Mouse (Mus musculus): ENCODE data around the gene H2-Eb2.
A peak's percentile ranks its signal among the peaks of the same experiment; 100 is the strongest.

Gene H2-Eb2

DNA sequence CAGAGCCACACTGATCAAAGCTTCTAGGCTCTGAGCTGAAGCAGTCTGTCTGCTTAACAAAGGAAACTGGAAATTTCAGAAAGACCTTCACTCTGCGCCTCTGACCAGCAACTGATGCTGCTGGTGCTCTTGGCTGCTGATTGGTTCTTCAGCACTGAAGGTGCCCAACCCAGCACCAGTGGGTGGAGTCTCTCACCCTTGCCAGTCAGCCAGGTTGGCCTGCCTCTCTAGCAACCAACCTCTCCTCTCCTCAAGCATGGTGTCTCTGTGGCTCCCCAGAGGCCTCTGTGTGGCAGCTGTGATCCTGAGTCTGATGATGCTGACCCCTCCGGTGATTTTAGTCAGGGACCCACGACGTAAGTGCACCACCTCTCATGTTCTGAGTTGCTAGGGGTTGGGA lies at the start of gene H2-Eb2:
Gene H2-Eb2 (plus strand): TSS at position 230 of the 400 bp plus-strand sequence.
- no peak for DNase-seq (ENCODE audit: low spot score in 2 of 2)

DNA sequence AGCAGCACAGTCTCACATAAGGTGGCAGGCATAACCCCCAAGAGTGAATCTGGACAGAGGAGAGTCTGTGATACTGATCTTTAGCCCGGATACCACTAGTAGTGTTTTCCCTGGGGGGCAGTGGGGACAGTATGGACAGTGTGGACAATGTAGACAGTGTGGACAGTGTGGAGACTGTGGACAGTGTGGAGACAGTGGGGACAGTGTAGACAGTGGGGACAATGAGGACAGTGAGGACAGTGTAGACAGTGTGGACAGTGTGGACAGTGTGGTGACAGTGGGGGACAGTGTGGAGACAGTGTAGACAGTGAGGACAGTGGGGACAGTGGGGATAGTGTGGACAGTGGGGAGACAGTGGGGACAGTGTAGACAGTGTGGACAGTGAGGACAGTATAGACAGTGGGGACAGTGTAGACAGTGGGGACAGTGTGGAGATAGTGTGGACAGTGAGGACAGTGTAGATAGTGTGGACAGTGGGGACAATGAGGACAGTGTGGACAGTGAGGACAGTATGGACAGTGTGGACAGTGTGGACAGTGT lies 44.9 kb upstream of the H2-Eb2 start:
- no peak for DNase-seq (ENCODE audit: low spot score in 2 of 2)

DNA sequence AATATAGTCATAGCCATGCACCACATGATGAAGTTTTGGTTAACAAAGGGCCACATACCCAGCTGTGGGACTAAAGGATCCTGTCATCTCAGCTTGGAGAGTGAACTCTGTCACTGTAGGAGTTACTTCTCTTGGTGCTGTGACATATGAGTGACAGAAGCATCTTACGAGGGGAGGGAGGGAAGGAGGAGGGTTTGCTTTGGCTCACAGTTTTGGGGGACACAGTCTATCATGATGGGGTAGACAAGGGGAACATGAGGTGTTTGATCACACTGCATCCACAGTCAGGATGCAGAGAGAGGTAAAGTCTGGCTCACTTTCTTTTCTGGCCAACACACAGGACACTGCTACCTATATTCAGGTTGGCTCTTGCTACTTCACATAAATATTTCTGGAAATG lies 43.6 kb upstream of the H2-Eb2 start:
- DNase-seq (ENCODE audit: low spot score in 2 of 2), result no peak

DNA sequence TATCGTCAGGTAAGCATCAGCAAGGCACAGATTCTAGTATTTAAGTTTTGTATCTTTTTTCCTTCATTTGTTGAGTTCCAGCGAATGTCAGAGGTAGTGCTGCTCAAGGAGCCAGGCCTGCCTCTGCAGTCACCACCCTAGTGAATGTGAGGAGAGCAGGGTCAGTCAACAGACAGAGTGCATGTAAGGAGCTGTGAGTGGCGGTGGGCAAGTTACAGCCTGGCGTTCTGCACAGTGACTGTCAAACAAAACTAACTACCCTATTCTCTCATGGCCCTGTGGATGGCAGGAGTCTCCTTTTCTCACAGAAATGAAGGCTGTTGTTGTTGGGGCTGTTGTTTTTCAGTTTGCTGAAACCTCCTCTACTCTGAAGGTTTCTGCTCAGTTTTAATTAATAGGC lies 40.1 kb upstream of the H2-Eb2 start:
- DNase-seq (ENCODE audit: low spot score in 2 of 2), result no peak

DNA sequence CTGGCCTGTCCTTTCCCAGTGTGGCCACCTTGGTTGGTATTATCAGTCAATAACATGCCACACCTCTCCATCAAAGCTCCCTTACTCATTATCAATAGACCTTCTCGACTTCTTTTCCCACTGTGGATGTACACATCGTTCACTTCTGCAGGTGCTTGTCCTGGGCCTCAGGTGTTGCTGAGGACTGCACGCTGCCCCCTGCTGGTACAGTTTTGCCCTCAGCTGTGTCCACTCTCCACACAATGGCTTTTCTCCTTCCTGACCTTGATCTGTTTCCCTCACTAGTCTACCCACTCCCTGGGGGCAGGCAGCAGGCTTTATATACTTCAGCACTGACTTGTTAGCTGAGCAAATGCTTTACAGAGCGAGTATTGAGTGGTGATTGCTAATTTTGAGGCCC lies 39.6 kb upstream of the H2-Eb2 start:
- DNase-seq (ENCODE audit: low spot score in 2 of 2), result no peak

DNA sequence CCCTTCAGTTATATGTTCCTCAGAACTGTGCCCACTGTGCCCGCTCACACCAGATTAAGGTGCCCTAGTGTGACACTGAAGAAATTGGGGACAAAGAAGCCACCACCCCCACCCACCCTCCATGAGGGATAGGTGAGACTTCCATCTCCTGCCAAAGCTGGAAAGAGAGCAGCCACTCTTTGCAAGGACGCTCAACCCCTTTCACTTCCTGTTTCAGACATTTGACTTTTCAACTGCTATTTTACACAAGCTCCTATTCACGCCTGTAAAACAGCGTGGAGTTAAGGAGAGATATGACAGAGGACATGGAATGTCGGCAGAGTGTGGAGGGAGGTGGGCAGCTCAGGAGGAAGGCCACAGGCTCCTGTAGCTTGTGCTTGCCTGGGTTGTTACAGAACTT lies 39.0 kb upstream of the H2-Eb2 start:
- no peak for DNase-seq (ENCODE audit: low spot score in 2 of 2)

DNA sequence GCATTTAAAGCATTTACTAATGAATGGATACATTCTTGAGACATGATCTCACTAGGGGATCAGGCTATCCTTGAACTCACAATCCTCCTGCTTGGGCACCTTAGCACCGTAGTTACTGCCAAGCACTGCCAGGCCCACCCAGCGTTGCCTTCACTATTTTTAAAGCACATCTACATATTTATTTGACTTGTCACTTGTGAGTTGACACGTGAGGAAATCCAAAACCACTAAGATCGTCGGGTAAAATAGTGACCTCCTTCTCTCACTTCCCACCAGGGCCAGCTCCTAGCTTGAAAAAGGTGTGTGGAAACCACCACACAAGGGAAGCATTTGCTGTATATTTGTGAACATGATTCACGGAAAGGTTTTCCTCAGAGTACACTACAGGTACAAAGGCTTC lies 38.5 kb upstream of the H2-Eb2 start:
- no peak for DNase-seq (ENCODE audit: low spot score in 2 of 2)

DNA sequence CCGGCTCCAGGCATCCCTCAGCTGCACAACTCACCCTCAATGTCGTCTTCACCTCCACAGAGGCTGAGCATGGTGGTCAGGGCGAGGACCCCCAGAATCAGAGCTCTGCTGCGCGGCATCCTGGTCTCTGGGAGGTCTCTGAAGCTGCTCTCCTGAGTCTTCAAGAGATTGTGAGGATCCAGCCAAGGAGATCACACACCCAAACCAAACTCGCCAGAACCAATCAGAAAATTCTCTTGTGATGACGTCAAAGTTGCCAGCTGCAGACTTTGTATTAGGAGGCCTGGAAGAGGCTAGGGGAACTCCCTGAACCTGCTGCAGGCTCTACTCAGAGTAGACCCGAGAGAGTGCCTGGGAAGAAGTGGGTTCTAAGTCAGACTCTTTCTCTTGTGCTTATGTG lies 37.8 kb upstream of the H2-Eb2 start, which contains the start of gene H2-Aa:
Gene H2-Aa (minus strand): TSS at position 176 of the 400 bp plus-strand sequence.
- DNase-seq (ENCODE audit: low spot score in 2 of 2), result peak; percentile 79 to 82

DNA sequence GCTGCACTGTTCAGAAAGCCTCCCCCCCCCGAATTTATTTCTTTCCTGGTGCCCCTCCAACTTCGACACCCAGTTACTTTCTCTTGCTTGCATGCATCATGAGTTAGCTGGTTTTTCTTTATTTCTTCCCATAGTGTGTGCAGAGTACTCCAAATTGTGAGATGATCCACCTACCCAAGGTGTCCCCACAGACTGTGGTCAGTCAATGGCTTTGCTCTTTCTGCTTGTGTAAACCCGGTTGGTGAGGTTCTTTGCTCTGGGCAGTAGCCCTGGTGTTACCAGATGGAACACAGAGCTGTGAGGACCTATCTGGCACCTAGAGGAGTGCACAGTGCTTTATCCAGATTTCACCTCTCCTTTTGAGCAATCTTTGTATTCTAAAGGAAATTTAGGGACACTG lies 37.3 kb upstream of the H2-Eb2 start:
- DNase-seq (ENCODE audit: low spot score in 2 of 2), result no peak

DNA sequence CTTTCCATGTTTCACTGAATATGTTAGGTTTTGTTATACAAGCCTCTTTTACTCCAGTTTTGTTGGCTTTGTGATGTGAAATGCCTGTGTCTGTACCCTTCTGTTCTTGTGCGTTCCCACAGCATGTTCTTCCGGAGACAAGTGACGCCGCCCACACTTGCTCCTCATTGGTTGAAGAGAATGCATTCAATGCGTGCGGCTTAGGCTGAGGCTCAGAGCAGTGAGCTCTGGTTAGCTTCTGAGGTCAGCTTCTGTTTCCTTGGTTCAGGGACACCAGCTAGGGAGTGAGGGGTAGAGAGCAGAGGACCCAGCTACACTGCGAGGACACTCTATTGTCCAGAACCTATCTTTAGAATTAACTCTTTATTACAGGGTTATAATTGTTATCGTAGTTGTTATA lies 33.9 kb upstream of the H2-Eb2 start:
- DNase-seq (ENCODE audit: low spot score in 2 of 2), result peak; percentile 88 to 91

DNA sequence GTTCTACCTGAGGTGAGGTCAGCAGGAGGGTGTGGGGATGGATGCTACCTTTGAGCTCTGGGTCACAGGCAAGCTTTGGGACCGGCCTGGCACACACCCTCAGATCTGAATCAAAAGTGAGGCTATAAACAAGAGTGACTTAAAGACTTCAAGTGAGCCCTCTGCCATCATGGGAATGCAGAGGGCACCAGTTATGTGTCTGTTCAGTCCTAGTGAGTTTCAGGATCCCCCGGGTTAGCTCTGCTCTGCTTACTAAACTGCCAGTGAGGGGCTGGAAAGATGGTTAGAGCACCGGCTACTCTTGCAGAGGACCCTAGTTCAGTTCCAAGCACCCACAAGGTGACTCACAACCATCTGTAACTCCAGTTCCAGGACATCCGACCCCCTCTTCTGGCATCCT lies 32.9 kb upstream of the H2-Eb2 start:
- no peak for DNase-seq (ENCODE audit: low spot score in 2 of 2)

DNA sequence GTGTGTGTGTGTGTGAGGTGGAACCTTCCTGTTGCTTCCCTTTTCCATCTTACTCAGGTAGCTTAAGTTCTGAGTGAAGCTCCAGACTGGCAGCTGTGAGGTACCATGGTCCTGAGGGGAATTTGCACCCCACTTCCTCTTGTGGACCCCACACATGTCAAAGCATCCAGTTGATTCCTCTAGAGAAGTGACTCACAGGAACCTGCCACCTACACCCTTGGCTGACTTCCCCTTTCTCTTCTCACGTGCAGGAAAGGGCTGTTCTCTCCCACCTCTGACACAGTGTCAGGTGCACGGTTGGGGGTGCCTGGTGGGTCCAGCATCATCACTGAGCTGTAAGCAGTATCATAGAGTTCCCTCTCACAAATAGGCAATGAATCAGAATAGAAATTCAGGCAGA lies 31.9 kb upstream of the H2-Eb2 start:
- no peak for DNase-seq (ENCODE audit: low spot score in 2 of 2)

DNA sequence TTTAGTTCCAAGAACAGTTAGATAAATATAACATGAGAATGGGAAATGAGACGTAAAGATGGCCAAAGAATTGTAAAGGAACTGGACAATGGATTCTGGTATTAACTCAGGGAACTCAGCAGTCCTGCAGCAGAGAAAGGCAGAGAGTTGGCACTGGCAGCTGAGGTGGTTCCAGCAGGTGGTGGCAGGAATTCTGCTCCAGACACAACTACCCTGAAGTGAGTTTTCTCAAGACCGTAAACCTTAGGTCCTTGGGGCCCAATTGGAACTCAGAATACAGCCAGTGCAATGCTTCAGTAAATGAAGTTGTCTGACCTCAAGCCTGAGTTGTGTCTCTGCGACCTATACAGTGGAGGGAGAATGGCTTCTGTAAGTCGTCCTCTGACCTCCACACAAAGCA lies 31.2 kb upstream of the H2-Eb2 start:
- DNase-seq (ENCODE audit: low spot score in 2 of 2), result no peak

DNA sequence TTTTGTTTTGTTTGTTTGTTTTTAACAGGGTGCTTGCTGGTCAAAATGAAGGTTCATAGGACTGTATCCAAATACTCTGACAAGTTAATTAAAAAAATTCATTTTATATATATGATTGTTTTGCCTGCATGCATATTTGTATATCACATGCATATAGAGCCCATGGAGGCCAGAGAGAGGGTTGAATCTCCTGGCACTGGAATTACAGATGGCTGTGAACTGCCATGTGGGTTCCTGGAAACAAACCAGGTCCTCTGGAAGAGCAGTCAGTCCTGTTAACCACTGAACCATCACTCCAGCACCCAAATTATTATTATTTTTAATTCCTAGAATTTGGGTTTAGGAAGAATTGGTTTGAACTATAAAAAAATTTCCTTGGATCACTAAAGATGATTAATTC lies 30.2 kb upstream of the H2-Eb2 start:
- DNase-seq (ENCODE audit: low spot score in 2 of 2), result no peak

DNA sequence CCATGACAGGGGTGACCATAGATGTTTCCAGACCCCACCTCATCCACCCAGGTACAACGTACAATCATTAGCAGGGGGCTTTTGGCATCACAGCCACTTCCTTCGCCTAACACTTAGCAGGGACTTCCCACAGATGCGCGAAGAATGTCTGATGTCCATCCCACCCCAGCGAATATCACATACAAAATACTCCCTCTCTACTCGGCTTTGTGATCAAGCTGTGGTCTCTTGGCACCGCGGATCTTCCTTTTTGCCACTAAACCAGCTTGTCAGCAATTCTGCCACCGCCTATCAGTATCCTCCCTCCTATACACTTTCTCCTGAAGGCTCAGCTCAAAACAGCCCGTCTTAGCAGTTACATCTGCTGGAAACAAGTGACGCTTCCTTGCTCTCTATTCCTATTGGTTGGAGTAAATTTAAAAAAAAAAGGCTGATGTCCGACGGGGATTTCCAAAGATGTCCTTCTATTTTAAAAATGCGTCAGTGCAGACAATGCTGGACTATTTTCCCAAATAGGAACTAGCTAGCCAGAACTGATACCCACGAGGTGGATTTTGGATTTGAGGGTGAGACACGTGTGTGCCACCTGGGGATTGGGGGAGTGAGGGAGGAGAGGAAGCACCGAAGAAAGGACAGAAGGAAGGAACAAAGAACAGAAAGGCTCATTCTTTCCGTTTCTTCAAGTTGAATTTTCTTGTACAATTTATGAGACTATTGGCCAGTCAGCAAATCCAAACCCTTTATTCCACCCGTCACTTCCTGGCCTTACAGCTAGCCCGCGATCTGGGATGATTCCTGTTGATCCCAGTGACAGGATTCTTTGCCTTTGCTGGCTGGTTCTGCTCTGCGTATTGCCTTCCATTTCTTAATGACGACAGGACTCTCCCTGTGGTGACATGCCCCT lies 29.3 kb upstream of the H2-Eb2 start:
- peak; percentile 47 to 53 for DNase-seq (ENCODE audit: low spot score in 2 of 2)

DNA sequence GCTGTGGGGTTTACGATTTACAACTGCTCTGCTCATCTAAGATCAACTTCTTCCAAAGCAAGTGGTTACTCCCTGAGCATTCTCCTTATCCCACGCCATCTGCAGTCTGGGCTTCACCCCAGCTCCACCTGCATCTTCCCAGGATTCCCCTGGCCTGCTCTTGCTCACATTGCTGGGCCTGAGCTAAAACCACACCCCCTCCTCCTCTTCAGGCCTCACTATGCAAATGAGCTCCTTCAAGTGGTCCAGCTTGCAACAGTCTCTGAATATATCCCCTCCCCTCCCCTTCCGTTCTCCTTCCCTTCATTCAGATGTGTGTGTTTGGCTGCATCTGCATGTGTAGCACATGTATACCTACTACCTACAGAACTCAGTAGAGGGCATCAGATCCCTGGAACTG lies 26.1 kb upstream of the H2-Eb2 start:
- DNase-seq (ENCODE audit: low spot score in 2 of 2), result no peak

DNA sequence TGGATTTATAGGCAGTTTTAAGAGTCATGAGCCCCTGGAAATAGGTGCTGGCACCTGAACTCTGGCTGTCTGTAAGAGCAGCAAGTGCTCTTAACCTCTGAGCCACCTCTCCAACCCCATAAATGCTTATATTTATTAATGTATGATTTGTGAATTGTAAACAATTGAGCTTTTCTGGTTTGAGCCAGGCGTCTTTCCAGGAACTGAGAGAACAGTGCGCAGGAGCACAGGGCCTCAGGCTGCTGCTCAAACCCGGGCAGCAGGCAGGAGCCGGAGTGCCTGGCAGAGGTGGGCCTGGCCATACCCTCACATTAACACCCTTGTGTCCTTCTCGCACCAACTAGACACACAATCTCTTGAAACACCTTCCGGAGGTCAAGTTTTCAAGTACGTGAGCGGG lies 25.4 kb upstream of the H2-Eb2 start:
- DNase-seq (ENCODE audit: low spot score in 2 of 2), result no peak

DNA sequence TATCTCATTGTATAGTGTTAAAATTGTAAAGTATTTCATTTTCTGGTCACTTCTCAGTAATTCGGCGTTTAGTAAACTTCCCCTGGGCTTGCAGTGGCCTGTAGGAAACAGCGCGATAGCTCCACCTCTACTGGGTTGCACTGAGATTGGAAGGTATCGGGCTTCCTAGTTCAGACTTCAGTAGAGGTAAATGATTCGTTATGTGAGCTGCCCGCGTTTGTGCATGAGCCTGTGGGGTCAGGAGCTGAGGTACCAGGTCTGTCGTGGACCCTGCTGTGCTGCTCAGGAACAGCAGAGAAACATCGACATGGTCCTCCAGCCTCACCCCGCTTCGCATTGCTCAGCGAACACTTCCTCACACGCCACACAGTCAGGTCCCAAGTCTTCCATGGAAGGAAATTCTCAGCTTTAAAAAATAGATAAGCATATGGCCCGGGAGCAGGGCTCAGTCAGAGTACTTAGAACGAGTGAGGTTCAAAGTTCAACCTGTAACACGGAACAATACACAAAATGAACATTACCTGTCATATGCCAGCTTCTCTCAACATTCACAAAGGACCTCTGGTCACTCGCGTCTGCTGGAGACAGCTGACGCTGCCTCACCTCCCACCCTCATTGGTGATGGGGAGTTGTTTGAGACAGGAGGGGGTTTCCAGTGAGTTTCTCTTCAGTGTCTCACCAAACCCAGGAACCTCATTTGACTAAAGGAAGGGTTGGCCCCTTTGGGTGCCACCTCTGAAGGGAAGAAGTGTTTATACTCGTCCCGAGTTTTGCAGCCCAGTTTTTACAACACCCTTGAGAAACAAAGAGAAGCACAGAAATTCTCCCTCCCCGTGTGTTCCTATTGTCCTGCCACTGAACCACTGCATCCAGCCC lies 24.5 kb upstream of the H2-Eb2 start:
- DNase-seq (ENCODE audit: low spot score in 2 of 2), result no peak

DNA sequence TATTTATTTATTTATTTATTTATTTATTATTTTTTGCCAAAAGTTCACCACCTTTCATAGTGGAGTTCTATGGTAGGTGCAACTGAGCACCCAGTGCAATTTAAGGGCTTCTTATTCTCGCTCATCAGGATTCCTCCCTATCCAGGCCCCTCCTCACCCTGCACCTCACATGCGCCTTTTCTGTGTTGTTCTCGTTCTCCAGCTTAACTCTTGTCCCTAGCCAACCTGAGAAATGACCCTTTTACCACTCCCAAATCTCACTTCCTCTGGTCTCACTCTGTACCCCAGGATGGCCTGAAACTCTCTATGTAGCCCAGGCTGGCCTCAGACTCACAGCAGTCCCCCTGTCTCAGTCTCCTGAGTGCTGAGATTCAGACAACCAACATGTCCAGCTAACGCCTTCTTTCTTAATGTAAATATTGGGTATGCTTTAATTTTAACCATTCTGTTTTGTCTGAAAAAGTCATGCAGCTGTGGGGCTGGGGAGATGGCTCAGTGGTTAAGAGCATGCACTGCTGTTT lies 23.7 kb upstream of the H2-Eb2 start:
- DNase-seq (ENCODE audit: low spot score in 2 of 2), result no peak

DNA sequence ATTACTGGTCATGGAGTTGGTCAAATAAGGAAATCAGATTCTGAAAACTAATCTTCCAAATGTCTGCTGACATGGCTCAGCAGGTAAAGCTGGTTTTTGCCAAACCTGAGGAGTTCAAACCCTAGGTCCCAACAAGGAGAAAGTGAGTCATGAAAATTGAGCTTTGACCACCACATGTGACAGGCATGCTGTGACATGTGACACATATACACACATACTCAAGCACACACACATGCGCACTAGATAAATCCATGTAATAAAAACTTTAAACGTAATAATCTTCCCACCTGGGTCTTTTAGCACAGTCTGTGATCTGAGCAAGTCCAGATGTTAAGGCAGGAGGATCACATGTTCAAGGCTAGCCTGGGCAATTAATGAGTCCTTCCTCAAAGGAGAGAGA lies 21.7 kb upstream of the H2-Eb2 start:
- DNase-seq (ENCODE audit: low spot score in 2 of 2), result no peak

DNA sequence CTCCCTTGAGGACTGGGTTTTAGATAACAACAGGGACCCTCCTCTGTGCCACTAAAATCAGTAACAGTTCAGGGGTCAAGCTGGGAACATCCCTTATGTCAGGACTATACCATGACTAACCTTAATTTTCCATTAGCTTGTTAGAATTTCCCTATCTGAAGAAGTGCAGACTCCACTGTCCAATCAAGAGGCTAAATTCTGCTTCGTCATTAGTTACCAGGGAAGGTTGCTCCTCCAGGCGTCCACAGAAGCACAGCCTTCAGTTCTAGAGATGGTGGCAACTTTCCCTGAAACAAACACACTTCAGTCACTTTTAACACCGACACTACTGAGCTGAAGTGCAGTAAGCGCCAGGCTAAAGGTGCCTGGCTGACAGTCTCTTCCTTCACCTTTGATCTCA lies 20.7 kb upstream of the H2-Eb2 start:
- peak; percentile 79 to 82 for DNase-seq (ENCODE audit: low spot score in 2 of 2)

DNA sequence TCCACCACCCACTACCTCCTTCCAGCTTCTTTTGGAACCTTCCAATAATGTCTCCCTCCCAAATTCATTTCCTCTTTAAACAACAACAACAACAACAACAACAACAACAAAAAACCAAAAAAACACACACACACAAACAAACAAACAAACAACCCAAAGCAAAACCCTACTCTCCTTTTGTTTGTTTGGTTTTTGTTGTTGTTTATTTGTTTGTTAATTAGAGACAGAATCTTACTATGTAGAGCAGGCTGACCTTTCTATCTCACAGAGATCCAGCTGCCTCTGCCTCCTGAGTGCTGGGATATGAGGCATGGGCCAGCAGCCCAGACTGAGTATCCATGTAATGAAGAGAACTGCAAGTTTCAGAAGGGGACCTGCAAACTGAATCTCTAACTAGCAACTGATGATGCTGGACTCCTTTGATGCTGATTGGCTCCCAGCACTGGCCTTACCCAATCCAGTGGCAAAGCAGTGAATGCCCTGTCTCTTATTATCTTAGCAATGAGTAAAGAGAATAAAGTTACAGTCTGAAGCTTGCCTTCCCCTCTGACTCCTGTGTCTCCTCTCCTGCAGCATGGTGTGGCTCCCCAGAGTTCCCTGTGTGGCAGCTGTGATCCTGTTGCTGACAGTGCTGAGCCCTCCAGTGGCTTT lies 20.0 kb upstream of the H2-Eb2 start, which contains the start of gene H2-Eb1:
Gene H2-Eb1 (plus strand): TSS at position 488 of the 651 bp plus-strand sequence.
- peak; percentile 94 for DNase-seq (ENCODE audit: low spot score in 2 of 2)
